28 mouse cellular contexts compared by ENCODE assay signal in genomic region chr2:141983664-141984395, GRCm38 (mm10).
DNase-seq lines count a peak whose midpoint lies in the region; ATAC-seq and TF ChIP-seq lines count a peak whose summit lies in the region.
"Had no signal": no experiment of that assay in that cellular context is flagged by ENCODE, and none has a peak within 500 bp of the region (broad histone marks: within the 10 kb centered on the region; RNA-seq: fewer than 3 reads in every experiment).

No protein-coding gene starts in this region.

- no peak overlapping the region for H3K4me2 ChIP-seq in forebrain, embryonic 16.5 days (ENCODE audit: low read length)
- no peak overlapping the region for H3K4me2 ChIP-seq in forebrain, embryonic 11.5 days (ENCODE audit: low read depth, low read length, severe bottlenecking)
- H3K4me2 ChIP-seq in lung, postnatal 0 days (replicated peaks; ENCODE audit: low read depth, low read length): no peak overlapping the region
- H3K4me2 ChIP-seq: intestine, embryonic 15.5 days; limb, embryonic 12.5 days; liver, embryonic 11.5 days; midbrain, embryonic 13.5 days; neural tube, embryonic 13.5 days had no signal

- no peaks in the 10 kb centered on the region for H3K27me3 ChIP-seq in forebrain, embryonic 16.5 days (replicated peaks; ENCODE audit: control insufficient read depth, insufficient read depth, low read length)
- H3K27me3 ChIP-seq in forebrain, embryonic 11.5 days (ENCODE audit: control insufficient read depth, insufficient read depth, low read length): no peaks in the 10 kb centered on the region
- no peaks in the 10 kb centered on the region for H3K27me3 ChIP-seq in lung, postnatal 0 days (replicated peaks; ENCODE audit: insufficient read depth, low read length)
- H3K27me3 ChIP-seq: intestine, embryonic 15.5 days; limb, embryonic 12.5 days; megakaryocyte, embryonic 14.5 days; midbrain, embryonic 13.5 days; neural tube, embryonic 13.5 days had no signal

- no peak for TF ChIP-seq CTCF in lung, postnatal 0 days (IDR thresholded peaks at IDR 0.05)
- TF ChIP-seq CTCF in brain, embryonic 14.5 days (IDR thresholded peaks at IDR 0.05; ENCODE audit: borderline replicate concordance, extremely low read depth, insufficient read depth, insufficient read length): no peak

- peak; percentile 66 for ATAC-seq in forebrain, embryonic 16.5 days
- ATAC-seq in forebrain, embryonic 11.5 days (replicated peaks; ENCODE audit: low FRiP score): no peak
- peak; percentile 41 for ATAC-seq in lung, postnatal 0 days
- ATAC-seq: hindbrain, embryonic 16.5 days; intestine, embryonic 15.5 days; liver, postnatal 0 days; midbrain, embryonic 13.5 days had no signal

- peak; percentile 2 for DNase-seq in adrenal gland, adult 2 months
- no peak for DNase-seq in adrenal gland, postnatal 25 days
- no peak for DNase-seq in forebrain, embryonic 11.5 days (ENCODE audit: low spot score)
- peak; percentile 35 for DNase-seq in lung, postnatal 0 days (ENCODE audit: low spot score)
- no peak for DNase-seq in lung, postnatal 14 days
- DNase-seq in brain, embryonic 14.5 days (ENCODE audit: low read depth): peak; percentile 71
- no peak for DNase-seq in testis, postnatal 14 days (ENCODE audit: low spot score)
- DNase-seq: cerebellum, adult 18-20 months; cerebellum, postnatal 14 days; gastrocnemius, adult 2 months; gastrocnemius, postnatal 36 days; heart, adult 2 months; heart, postnatal 14 days; kidney, adult 2 months; kidney, postnatal 36 days; liver, postnatal 0 days; thymus, postnatal 25 days had no signal

- WGBS in forebrain, embryonic 16.5 days: 54% methylated on average over 7 of the region's 7 CpGs
- 91% methylated on average over 7 of the region's 7 CpGs for WGBS in forebrain, embryonic 11.5 days
- 49% methylated on average over 7 of the region's 7 CpGs for WGBS in lung, postnatal 0 days

- 0 out of 2 replicates have a peak, but pooled peaks have one; percentile 18 for TF ChIP-seq EP300 in lung, postnatal 0 days (IDR thresholded peaks at IDR 0.05)

- H3K27ac ChIP-seq in forebrain, embryonic 16.5 days (ENCODE audit: low read length): no peak overlapping the region
- no peak overlapping the region for H3K27ac ChIP-seq in forebrain, embryonic 11.5 days (ENCODE audit: low read depth, low read length)
- H3K27ac ChIP-seq in lung, postnatal 0 days (ENCODE audit: low read length): no peak overlapping the region
- H3K27ac ChIP-seq: gastrocnemius, adult 2 months; heart, adult 2 months; intestine, embryonic 15.5 days; layer of hippocampus, adult 2 months; left cerebral cortex, adult 2 months; limb, embryonic 12.5 days; midbrain, embryonic 13.5 days; neural tube, embryonic 13.5 days had no signal

- no peak overlapping the region for H3K4me3 ChIP-seq in forebrain, embryonic 16.5 days (replicated peaks; ENCODE audit: low read length)
- no peak overlapping the region for H3K4me3 ChIP-seq in forebrain, embryonic 11.5 days (ENCODE audit: low read depth, low read length)
- H3K4me3 ChIP-seq in lung, postnatal 0 days (ENCODE audit: low read depth, low read length): no peak overlapping the region
- H3K4me3 ChIP-seq: gastrocnemius, adult 2 months; heart, adult 2 months; intestine, embryonic 15.5 days; layer of hippocampus, adult 2 months; left cerebral cortex, adult 2 months; limb, embryonic 12.5 days; megakaryocyte, embryonic 14.5 days; midbrain, embryonic 13.5 days; neural tube, embryonic 13.5 days had no signal

- no peak overlapping the region for H3K9ac ChIP-seq in forebrain, embryonic 16.5 days (replicated peaks; ENCODE audit: low read depth, low read length)
- H3K9ac ChIP-seq in forebrain, embryonic 11.5 days (ENCODE audit: low read length): no peak overlapping the region
- H3K9ac ChIP-seq in lung, postnatal 0 days (replicated peaks; ENCODE audit: low read depth): no peak overlapping the region
- H3K9ac ChIP-seq: intestine, embryonic 15.5 days; limb, embryonic 12.5 days; liver, postnatal 0 days; midbrain, embryonic 13.5 days; neural tube, embryonic 13.5 days had no signal

- H3K9me3 ChIP-seq in forebrain, embryonic 16.5 days (ENCODE audit: control insufficient read depth, low read length): no peaks in the 10 kb centered on the region
- no peaks in the 10 kb centered on the region for H3K9me3 ChIP-seq in forebrain, embryonic 11.5 days (ENCODE audit: control insufficient read depth, low read length)
- no peaks in the 10 kb centered on the region for H3K9me3 ChIP-seq in lung, postnatal 0 days (ENCODE audit: low read length)
- H3K9me3 ChIP-seq: intestine, embryonic 15.5 days; limb, embryonic 12.5 days; megakaryocyte, embryonic 14.5 days; midbrain, embryonic 13.5 days had no signal

- H3K36me3 ChIP-seq in forebrain, embryonic 16.5 days (ENCODE audit: control insufficient read depth, insufficient read depth): no peaks in the 10 kb centered on the region
- H3K36me3 ChIP-seq in forebrain, embryonic 11.5 days (ENCODE audit: control insufficient read depth, insufficient read depth, low read length): no peaks in the 10 kb centered on the region
- no peaks in the 10 kb centered on the region for H3K36me3 ChIP-seq in lung, postnatal 0 days (ENCODE audit: insufficient read depth, low read length)
- H3K36me3 ChIP-seq: G1E; intestine, embryonic 15.5 days; limb, embryonic 12.5 days; midbrain, embryonic 13.5 days; neural tube, embryonic 13.5 days had no signal

- no peaks in the 10 kb centered on the region for H3K4me1 ChIP-seq in forebrain, embryonic 16.5 days (replicated peaks; ENCODE audit: control insufficient read depth, insufficient read depth, low read length)
- H3K4me1 ChIP-seq in forebrain, embryonic 11.5 days (replicated peaks; ENCODE audit: control insufficient read depth, insufficient read depth, low read length): no peaks in the 10 kb centered on the region
- no peaks in the 10 kb centered on the region for H3K4me1 ChIP-seq in lung, postnatal 0 days (ENCODE audit: insufficient read depth, low read depth, low read length)
- H3K4me1 ChIP-seq: intestine, embryonic 15.5 days; limb, embryonic 12.5 days; megakaryocyte, embryonic 14.5 days; midbrain, embryonic 13.5 days; neural tube, embryonic 13.5 days had no signal

- TF ChIP-seq POLR2A in brain, embryonic 14.5 days (IDR thresholded peaks at IDR 0.05; ENCODE audit: borderline replicate concordance, extremely low read depth, insufficient read depth, insufficient read length, poor library complexity, severe bottlenecking): no peak

Comparison
In these comparisons a context has a peak if more than half of its experiments do, and no peak if none do; other contexts are left out.
1. DNase-seq: peak in adrenal gland, adult 2 months (single experiment), lung, postnatal 0 days (single experiment) and brain, embryonic 14.5 days (single experiment); none in adrenal gland, postnatal 25 days (single experiment), forebrain, embryonic 11.5 days (single experiment), lung, postnatal 14 days (single experiment) and testis, postnatal 14 days (single experiment).